Mouse (Mus musculus) urinary bladder, postnatal 25 days (tissue): ENCODE data around the gene Pfdn5.
"Not testable (repeated sequence)": the region's sequence is repeated elsewhere in the genome, so short reads cannot be mapped to it uniquely, and the experiment has no call there.

ENCODE experiments used
- DNase-seq: peaks from one replicate; pipeline ENCODE4 v3.0.0; 2022; ENCODE audit warnings: low spot score

Pfdn5 gene

GRCm38 (mm10) chr15:102335254-102335653, 9.3 kb downstream of the Pfdn5 start:
- DNase-seq = no peak

GRCm38 (mm10) chr15:102335925-102336324, 10.0 kb downstream of the Pfdn5 start:
- not testable (repeated sequence) for DNase-seq

- DNase-seq = no peak
Observed at GRCm38 (mm10) chr15:102336946-102337345, 11.0 kb downstream of the Pfdn5 start.

- DNase-seq = no peak
Observed at GRCm38 (mm10) chr15:102339612-102340011, 13.7 kb downstream of the Pfdn5 start.

- no peak for DNase-seq
Observed at GRCm38 (mm10) chr15:102341580-102341979, 15.7 kb downstream of the Pfdn5 start.

GRCm38 (mm10) chr15:102344490-102344889, 18.6 kb downstream of the Pfdn5 start:
- no peak for DNase-seq

- DNase-seq = no peak
Observed at GRCm38 (mm10) chr15:102346444-102346843, 20.5 kb downstream of the Pfdn5 start.

GRCm38 (mm10) chr15:102350138-102350941, 24.4 kb downstream of the Pfdn5 start, which contains the start of gene Aaas:
Aaas (minus strand) TSS chr15:102350771.
- DNase-seq = peak; percentile 95

GRCm38 (mm10) chr15:102350942-102351291, 25.0 kb downstream of the Pfdn5 start:
- DNase-seq = no peak

GRCm38 (mm10) chr15:102352177-102352576, 26.3 kb downstream of the Pfdn5 start:
- DNase-seq = no peak

GRCm38 (mm10) chr15:102353986-102354385, 28.1 kb downstream of the Pfdn5 start:
- no peak for DNase-seq

- peak; percentile 38 for DNase-seq
Observed at GRCm38 (mm10) chr15:102355134-102355870, 29.4 kb downstream of the Pfdn5 start.

GRCm38 (mm10) chr15:102355871-102356441, 30.0 kb downstream of the Pfdn5 start:
- no peak for DNase-seq

GRCm38 (mm10) chr15:102356501-102357325, 30.8 kb downstream of the Pfdn5 start:
- DNase-seq = no peak

- DNase-seq = no peak
Observed at GRCm38 (mm10) chr15:102358126-102358525, 32.2 kb downstream of the Pfdn5 start.

- no peak for DNase-seq
Observed at GRCm38 (mm10) chr15:102358834-102359233, 32.9 kb downstream of the Pfdn5 start.

- no peak for DNase-seq
Observed at GRCm38 (mm10) chr15:102362648-102363047, 36.7 kb downstream of the Pfdn5 start.

- DNase-seq = no peak
Observed at GRCm38 (mm10) chr15:102364678-102365077, 38.8 kb downstream of the Pfdn5 start.

GRCm38 (mm10) chr15:102366238-102366637, 40.3 kb downstream of the Pfdn5 start:
- no peak for DNase-seq

- DNase-seq = no peak
Observed at GRCm38 (mm10) chr15:102366733-102367344, 40.9 kb downstream of the Pfdn5 start, which contains the start of gene Sp7. Sp7 (minus strand) TSS chr15:102367182.

- DNase-seq = no peak
Observed at GRCm38 (mm10) chr15:102369972-102370371, 44.1 kb downstream of the Pfdn5 start.
